Mouse (Mus musculus) intestine, embryonic 16.5 days (tissue): ENCODE data around the gene Gigyf2. TPM values are rescaled to one million over a fixed set of nuclear protein-coding genes. Genes with fewer than 3 reads are reported as not detected.
A peak's percentile ranks its signal among the peaks of the same experiment; 100 is the strongest.
"Not testable (repeated sequence)": the region's sequence is repeated elsewhere in the genome, so short reads cannot be mapped to it uniquely, and the experiment has no call there.

Experiments
- ATAC-seq: fragments of 200-750 bp; cut with Nextera tagmentation; 2 replicates; pipeline ENCODE4 v1.8.0; 2017; ENCODE audit warnings: moderate TSS enrichment, moderate library complexity
- H3K27ac ChIP-seq: fragments of 300-500 bp; sonication (generic); 2 replicates; pipeline ENCODE4 v1.5.1; 2014; ENCODE audit warnings: mild to moderate bottlenecking, low read length
- H3K27me3 ChIP-seq: fragments of 300-500 bp; sonication (generic); replicated peaks from 2 replicates; pipeline ENCODE4 v1.6.1; 2014; ENCODE audit warnings: low read length, control low read depth, mixed read lengths; ENCODE audit not compliant: control insufficient read depth, insufficient read depth
- H3K36me3 ChIP-seq: fragments of 300-500 bp; sonication (generic); 2 replicates; pipeline ENCODE4 v1.6.1; 2014; ENCODE audit warnings: low read length, control low read depth; ENCODE audit not compliant: control insufficient read depth, insufficient read depth
- H3K4me1 ChIP-seq: fragments of 300-500 bp; sonication (generic); 2 replicates; pipeline ENCODE4 v1.6.1; 2014; ENCODE audit warnings: low read length, control low read depth, mixed read lengths; ENCODE audit not compliant: control insufficient read depth, insufficient read depth
- H3K4me2 ChIP-seq: fragments of 300-500 bp; sonication (generic); 2 replicates; pipeline ENCODE4 v1.6.1; 2014; ENCODE audit warnings: low read depth, low read length, control low read depth
- H3K4me3 ChIP-seq: fragments of 300-500 bp; sonication (generic); 2 replicates; pipeline ENCODE4 v1.5.1; 2014; ENCODE audit warnings: mild to moderate bottlenecking, low read length
- H3K9ac ChIP-seq: fragments of 300-500 bp; sonication (generic); 2 replicates; pipeline ENCODE4 v1.6.1; 2014; ENCODE audit warnings: low read depth, low read length
- H3K9me3 ChIP-seq: fragments of 300-500 bp; sonication (generic); 2 replicates; pipeline ENCODE4 v1.6.1; 2016; ENCODE audit warnings: low read length, control low read depth; ENCODE audit not compliant: control insufficient read depth
- WGBS: fragments of 180-500 bp; shearing (Covaris S2); extraction: QIAGEN DNeasy Blood & Tissue Kit; methylation state at CpG from one replicate; pipeline ENCODE4 v1.1.7; 2014; 5-methylcytosine and 5-hydroxymethylcytosine counted together
- polyA plus RNA-seq: library from polyadenylated mRNA; unstranded; fragments of >200 nt; fragmentation: Nextera tagmentation; extraction: Ambion mirVana; gene quantifications from 2 replicates; pipeline ENCODE4 v1.2.1, GENCODE M21; 2015

The Gigyf2 gene
- polyA plus RNA-seq, 1 experiment from 2014 or later: 39.1 TPM

DNA sequence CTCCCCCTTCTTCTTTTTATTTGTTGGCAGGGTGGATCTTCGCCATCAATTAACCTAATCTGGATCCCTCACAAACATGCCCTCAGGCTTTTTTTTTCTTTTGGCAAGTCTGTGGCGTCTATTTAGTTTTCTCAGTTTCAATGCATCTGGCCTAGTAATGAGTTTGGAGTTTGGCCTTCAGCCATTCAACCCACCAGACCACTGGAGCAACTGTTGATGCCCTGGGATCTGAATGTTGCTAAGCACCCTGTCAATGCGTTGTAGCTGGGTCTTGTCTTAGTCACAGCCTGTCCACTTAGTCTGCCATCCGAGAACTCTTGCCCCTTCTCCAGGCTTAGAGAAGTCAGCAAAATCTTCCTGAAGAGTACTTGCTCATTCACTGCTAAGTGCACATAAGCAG is 131.2 kb downstream of the Gigyf2 start:
- no peaks in the 10 kb centered on the region for H3K4me1 ChIP-seq
- WGBS: 79% methylated on average over 4 of the region's 4 CpGs
- H3K9me3 ChIP-seq: no peaks in the 10 kb centered on the region
- H3K4me3 ChIP-seq: no peak overlapping the region
- no peaks in the 10 kb centered on the region for H3K27me3 ChIP-seq
- H3K9ac ChIP-seq: no peak overlapping the region
- H3K27ac ChIP-seq: no peak overlapping the region
- no peaks in the 10 kb centered on the region for H3K36me3 ChIP-seq
- no peak overlapping the region for H3K4me2 ChIP-seq
- ATAC-seq: no peak

DNA sequence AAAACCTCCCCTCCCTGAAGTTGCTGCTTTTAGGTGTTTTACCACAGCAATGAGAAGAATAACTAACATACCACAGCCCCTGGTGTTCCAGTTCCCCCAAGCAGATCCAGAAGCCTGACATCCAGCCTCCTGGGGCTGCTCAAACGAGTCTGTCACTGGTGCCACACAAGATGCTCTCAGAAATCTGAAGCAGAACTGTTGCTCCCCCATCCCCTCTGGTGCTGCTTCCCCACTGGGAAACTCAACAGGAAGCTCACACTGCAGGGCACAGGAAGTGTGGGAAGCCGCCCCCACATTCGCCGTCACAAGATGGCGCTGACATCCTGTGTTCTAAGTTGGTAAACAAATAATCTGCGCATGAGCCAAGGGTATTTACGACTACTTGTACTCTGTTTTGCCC is 133.1 kb downstream of the Gigyf2 start:
- not testable (repeated sequence) for ATAC-seq, H3K4me1 ChIP-seq, H3K9me3 ChIP-seq, H3K9ac ChIP-seq, H3K27me3 ChIP-seq, H3K36me3 ChIP-seq, H3K4me2 ChIP-seq, H3K4me3 ChIP-seq, H3K27ac ChIP-seq
- 80% methylated on average over 5 of the region's 7 CpGs for WGBS

DNA sequence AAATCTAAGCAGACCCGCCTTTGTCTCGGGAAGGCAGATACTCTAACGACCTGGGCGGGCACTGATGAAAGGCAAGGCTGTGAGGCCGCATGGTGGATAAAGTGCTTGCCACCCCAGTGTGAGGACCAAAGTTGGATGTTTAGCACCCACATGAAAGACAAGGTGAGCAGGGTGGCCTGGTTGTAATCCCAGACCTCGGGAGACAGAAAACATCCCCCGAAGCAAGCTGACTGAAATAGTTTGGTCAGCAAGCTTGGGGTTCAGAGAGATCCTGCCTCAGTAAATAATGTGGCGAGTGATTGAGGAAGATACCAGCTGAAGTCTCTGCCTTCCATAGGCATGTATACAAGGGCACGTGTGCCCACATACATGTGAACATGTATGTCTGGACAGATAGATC is 140.7 kb downstream of the Gigyf2 start:
- no peak overlapping the region for H3K27ac ChIP-seq
- WGBS: 66% methylated on average over 9 of the region's 9 CpGs
- no peaks in the 10 kb centered on the region for H3K36me3 ChIP-seq
- H3K27me3 ChIP-seq: no peaks in the 10 kb centered on the region
- H3K9me3 ChIP-seq: no peaks in the 10 kb centered on the region
- no peak overlapping the region for H3K9ac ChIP-seq
- ATAC-seq: no peak
- 0 out of 2 replicates have a peak, but pooled peaks cover 3% of the 10 kb centered on the region for H3K4me1 ChIP-seq
- H3K4me2 ChIP-seq: no peak overlapping the region
- H3K4me3 ChIP-seq: no peak overlapping the region

DNA sequence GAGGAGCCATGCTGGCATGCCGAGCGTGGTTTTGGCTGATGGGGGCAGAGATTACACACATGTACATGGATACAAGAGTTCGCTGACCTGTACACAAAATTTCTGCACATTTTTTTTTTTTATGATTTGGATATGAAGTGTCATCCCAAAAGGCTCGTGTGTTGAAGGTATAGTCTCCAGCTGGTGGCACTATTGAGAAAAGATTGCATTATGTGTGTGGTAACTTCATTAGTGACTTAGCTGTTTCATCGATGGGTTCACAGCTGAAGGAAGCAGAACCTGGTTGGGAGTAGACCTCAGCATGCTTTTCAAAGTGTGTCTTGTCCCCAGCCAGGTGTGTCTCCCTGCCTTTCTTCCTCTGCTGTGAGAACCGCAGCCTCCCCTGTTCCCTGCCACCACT is 141.5 kb downstream of the Gigyf2 start:
- H3K4me2 ChIP-seq: no peak overlapping the region
- H3K4me3 ChIP-seq: no peak overlapping the region
- 72% methylated on average over 6 of the region's 6 CpGs for WGBS
- no peaks in the 10 kb centered on the region for H3K36me3 ChIP-seq
- H3K9me3 ChIP-seq: no peaks in the 10 kb centered on the region
- ATAC-seq: no peak
- H3K27me3 ChIP-seq: no peaks in the 10 kb centered on the region
- no peak overlapping the region for H3K9ac ChIP-seq
- H3K27ac ChIP-seq: no peak overlapping the region
- H3K4me1 ChIP-seq: 0 out of 2 replicates have a peak, but pooled peaks cover 8% of the 10 kb centered on the region

DNA sequence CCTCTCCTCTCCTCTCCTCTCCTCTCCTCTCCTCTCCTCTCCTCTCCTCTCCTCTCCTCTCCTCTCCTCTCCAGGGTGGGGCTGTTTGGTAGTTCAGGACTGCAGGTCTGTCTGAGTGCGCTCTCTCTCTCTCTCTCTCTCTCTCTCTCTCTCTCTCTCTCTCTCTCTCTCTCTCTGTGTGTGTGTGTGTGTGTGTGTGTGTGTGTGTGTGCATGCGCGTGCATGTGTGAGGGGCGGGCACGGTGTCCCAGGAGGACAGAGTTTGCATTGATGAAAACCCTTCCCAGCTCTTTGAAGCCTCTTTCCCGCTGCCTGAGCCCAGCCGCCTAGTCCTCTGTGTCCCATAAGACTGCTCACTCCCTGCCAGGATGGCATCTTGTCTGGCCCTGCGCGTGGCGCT is 143.2 kb downstream of the Gigyf2 start, which contains the start of gene Snorc:
TSS of gene Snorc (plus strand) at position 301 of the 400 bp plus-strand sequence.
- not testable (repeated sequence) for H3K27me3 ChIP-seq, ATAC-seq, H3K4me3 ChIP-seq, H3K4me2 ChIP-seq, H3K36me3 ChIP-seq, H3K27ac ChIP-seq, H3K4me1 ChIP-seq, H3K9me3 ChIP-seq, H3K9ac ChIP-seq
- 38% methylated on average over 9 of the region's 10 CpGs for WGBS

DNA sequence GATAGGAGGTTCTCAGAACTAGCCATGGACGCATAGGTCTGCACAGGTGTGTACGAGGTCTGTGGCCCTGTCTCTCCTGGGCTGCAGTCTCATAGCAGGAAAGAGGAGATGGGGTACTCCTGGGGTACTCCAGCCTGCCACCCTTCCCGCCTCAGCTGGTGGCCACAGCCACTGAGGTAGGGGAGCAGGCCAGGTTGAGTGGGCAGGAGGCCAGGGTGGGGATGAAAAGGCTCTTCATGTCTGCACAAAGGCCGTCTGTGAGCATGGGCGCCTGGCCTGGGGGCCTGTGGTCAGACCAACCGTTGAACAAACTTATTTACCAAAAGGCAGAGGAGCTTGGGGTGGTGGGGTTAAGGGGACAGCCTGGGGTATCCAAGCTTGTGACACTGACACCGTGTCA is 145.1 kb downstream of the Gigyf2 start:
- ATAC-seq: no peak

DNA sequence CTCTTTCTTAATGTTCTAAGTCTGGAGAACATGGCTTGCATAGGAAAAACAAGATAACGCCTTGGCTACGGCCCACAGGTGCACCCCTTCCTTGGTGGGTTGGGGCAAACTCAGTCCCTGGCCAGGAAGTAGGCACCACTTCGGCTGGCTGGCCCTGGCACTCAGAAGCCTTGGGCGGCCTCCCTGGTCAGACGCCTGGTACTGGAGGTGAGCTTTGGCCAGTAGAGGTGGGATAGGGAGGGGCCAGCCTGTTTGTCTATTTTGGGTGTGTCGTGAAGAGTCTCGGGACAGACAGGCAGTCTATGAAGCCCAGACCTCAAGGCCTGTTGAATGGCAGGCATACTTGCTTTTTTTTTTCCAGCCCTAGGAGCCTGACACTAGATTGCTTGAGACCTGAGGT is 145.8 kb downstream of the Gigyf2 start:
- Histone ChIP-seq H3K4me1 (peaks cover 15% of the 10 kb centered on the region), H3K27me3 (peaks cover 19% of the 10 kb centered on the region), H3K4me3 (no peak overlapping the region), H3K9me3 (no peaks in the 10 kb centered on the region), H3K36me3 (no peaks in the 10 kb centered on the region), H3K27ac (no peak overlapping the region), H3K9ac (no peak overlapping the region; the same call in 1 of the 2 replicates), H3K4me2 (no peak overlapping the region)
- peak; percentile 29 for ATAC-seq
- 61% methylated on average over 7 of the region's 7 CpGs for WGBS

More for the DNA sequence above, 145.1 kb downstream of the Gigyf2 start:
- no peak overlapping the region for H3K9ac ChIP-seq
- H3K4me2 ChIP-seq: no peak overlapping the region
- H3K27ac ChIP-seq: no peak overlapping the region
- 82% methylated on average over 7 of the region's 7 CpGs for WGBS
- H3K27me3 ChIP-seq: peaks cover 19% of the 10 kb centered on the region
- H3K36me3 ChIP-seq: no peaks in the 10 kb centered on the region
- H3K4me3 ChIP-seq: no peak overlapping the region
- H3K4me1 ChIP-seq: peaks cover 15% of the 10 kb centered on the region
- no peaks in the 10 kb centered on the region for H3K9me3 ChIP-seq

DNA sequence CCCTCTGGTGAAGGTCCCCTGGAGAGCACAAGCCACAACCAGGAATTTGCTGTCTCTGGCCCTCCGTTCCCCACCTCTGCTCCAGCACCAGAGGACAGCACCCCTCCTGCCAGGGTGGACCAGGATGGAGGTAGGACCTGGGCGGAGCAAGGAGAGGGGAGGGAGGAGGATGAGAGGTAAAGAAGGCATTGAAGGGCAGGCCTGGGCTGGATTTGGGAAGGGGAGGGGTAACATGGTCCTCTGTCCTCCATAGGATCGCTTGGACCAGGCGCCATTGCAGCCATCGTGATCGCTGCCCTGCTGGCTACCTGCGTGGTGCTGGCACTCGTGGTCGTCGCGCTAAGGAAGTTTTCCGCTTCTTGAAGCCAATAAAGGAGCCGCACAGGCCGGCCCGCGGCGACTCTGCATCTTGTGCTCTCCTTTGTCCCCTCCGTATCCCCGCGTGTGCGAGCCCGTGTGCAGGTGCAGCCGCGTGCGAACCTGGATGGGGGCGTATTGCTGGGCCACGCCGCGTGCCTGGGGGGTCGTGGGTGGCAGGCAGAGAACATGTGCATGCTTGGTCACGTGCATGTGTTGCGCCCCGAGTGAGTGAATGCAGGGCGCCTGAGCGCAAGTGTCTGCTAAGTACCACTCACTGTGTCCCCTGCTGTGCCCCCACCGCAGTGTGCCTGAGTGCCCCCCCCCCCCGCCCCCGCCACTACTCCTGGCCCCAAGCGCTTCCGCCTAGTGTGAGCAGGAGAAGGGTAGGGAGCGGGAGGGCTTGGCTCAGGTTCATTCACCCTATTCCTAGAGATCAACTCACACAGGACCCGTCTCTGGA is 148.5 kb downstream of the Gigyf2 start:
- H3K27ac ChIP-seq: no peak overlapping the region
- no peaks in the 10 kb centered on the region for H3K9me3 ChIP-seq
- ATAC-seq: peak; percentile 22; the same call in 1 of the 2 replicates
- 4% methylated on average over 42 of the region's 42 CpGs for WGBS
- H3K36me3 ChIP-seq: no peaks in the 10 kb centered on the region
- H3K9ac ChIP-seq: no peak overlapping the region
- H3K4me1 ChIP-seq: peaks cover 15% of the 10 kb centered on the region
- H3K4me3 ChIP-seq: peak overlapping the region; percentile 28
- peaks cover 19% of the 10 kb centered on the region for H3K27me3 ChIP-seq
- H3K4me2 ChIP-seq: peak overlapping the region; percentile 55

DNA sequence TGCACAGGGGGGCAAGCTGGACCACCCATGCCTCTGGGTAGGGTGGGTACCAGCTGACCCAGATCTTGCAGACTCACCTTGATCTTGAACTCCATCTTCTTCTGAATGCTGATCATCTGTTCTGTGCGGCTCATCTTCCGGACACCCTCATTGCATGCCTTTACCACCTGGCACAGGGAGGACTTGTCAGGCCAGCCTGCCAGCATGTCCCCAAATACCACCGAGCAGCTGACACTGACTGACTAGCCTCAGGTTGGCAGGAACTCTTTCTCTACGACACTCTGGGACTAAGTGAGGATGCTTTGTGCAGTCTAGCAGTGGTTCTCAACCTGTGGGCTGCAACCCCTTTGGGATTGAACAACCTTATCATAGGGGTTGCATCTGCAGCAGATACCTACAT is 155.7 kb downstream of the Gigyf2 start:
- H3K9ac ChIP-seq: no peak overlapping the region
- H3K36me3 ChIP-seq: no peaks in the 10 kb centered on the region
- 85% methylated on average over 4 of the region's 4 CpGs for WGBS
- no peak overlapping the region for H3K4me2 ChIP-seq
- ATAC-seq: no peak
- no peaks in the 10 kb centered on the region for H3K27me3 ChIP-seq
- H3K9me3 ChIP-seq: no peaks in the 10 kb centered on the region
- H3K4me3 ChIP-seq: no peak overlapping the region
- no peak overlapping the region for H3K27ac ChIP-seq
- no peaks in the 10 kb centered on the region for H3K4me1 ChIP-seq
